Mouse (Mus musculus) heart, embryonic 14.5 days (tissue): ENCODE measurements around the gene Vkorc1. TPM values are rescaled to one million over a fixed set of nuclear protein-coding genes. Genes with fewer than 3 reads are reported as not detected.

ENCODE experiments used
- ATAC-seq: fragments of 200-750 bp; cut with Nextera tagmentation; 2 replicates; pipeline ENCODE4 v1.8.0; 2017; ENCODE audit warnings: low read depth, moderate TSS enrichment; ENCODE audit not compliant: insufficient number of reproducible peaks, insufficient read depth, low FRiP score
- H3K27ac ChIP-seq, 2 experiments: fragments of 200-500 bp in 1 of 2; fragments of 300-500 bp in 1 of 2; sonication (generic) in 1 of 2; replicated peaks in 1 of 2; 2 replicates each; pipeline ENCODE4 v1.5.1; 2012 to 2014; ENCODE audit warnings: low read depth in 2 of 2, low read length in 2 of 2, control low read depth in 1 of 2, mild to moderate bottlenecking in 1 of 2, mixed read lengths in 1 of 2; ENCODE audit not compliant: control insufficient read depth in 1 of 2, insufficient read depth in 1 of 2
- H3K27me3 ChIP-seq: fragments of 300-500 bp; sonication (generic); 2 replicates; pipeline ENCODE4 v1.6.1; 2014; ENCODE audit warnings: mild to moderate bottlenecking, low read length, control low read depth; ENCODE audit not compliant: control insufficient read depth, insufficient read depth
- H3K36me3 ChIP-seq: fragments of 300-500 bp; sonication (generic); 2 replicates; pipeline ENCODE4 v1.6.1; 2014; ENCODE audit warnings: mild to moderate bottlenecking, control low read depth, low read length, mixed read lengths; ENCODE audit not compliant: control insufficient read depth, insufficient read depth
- H3K4me1 ChIP-seq, 2 experiments: fragments of 200-500 bp in 1 of 2; fragments of 300-500 bp in 1 of 2; sonication (generic) in 1 of 2; 2 replicates each; pipeline ENCODE4 v1.6.1; 2012 to 2014; ENCODE audit warnings: low read length in 2 of 2, control low read depth in 1 of 2, mixed read lengths in 1 of 2; ENCODE audit not compliant: control insufficient read depth in 2 of 2, insufficient read depth in 2 of 2
- H3K4me2 ChIP-seq: fragments of 300-500 bp; sonication (generic); 2 replicates; pipeline ENCODE4 v1.6.1; 2014; ENCODE audit warnings: mild to moderate bottlenecking, low read length
- H3K4me3 ChIP-seq, 2 experiments: fragments of 200-500 bp in 1 of 2; fragments of 300-500 bp in 1 of 2; sonication (generic) in 1 of 2; 2 replicates each; pipeline ENCODE4 v1.5.1; 2012 to 2014; ENCODE audit warnings: low read length in 2 of 2, mild to moderate bottlenecking in 2 of 2, control low read depth in 1 of 2, low read depth in 1 of 2, moderate library complexity in 1 of 2; ENCODE audit not compliant: control insufficient read depth in 1 of 2, insufficient read depth in 1 of 2
- H3K9ac ChIP-seq: fragments of 300-500 bp; sonication (generic); 2 replicates; pipeline ENCODE4 v1.6.1; 2014; ENCODE audit warnings: mild to moderate bottlenecking, low read length
- H3K9me3 ChIP-seq: fragments of 300-500 bp; sonication (generic); 2 replicates; pipeline ENCODE4 v1.6.1; 2016; ENCODE audit warnings: low read length, control low read depth; ENCODE audit not compliant: control insufficient read depth
- WGBS: fragments of 180-500 bp; shearing (Covaris S2); extraction: QIAGEN DNeasy Blood & Tissue Kit; methylation state at CpG from one replicate; pipeline ENCODE4 v1.1.7; 2014; 5-methylcytosine and 5-hydroxymethylcytosine counted together
- polyA plus RNA-seq: library from polyadenylated mRNA; unstranded; fragments of >200 nt; fragmentation: Nextera tagmentation; extraction: Ambion mirVana; gene quantifications from 2 replicates; pipeline ENCODE4 v1.2.1, GENCODE M21; 2014

Gene Vkorc1
- polyA plus RNA-seq, 1 experiment from 2014 or later, result 142 TPM

- no peak for ATAC-seq
- Histone ChIP-seq H3K9me3 (no peaks in the 10 kb centered on the region), H3K4me2 (no peak overlapping the region), H3K27ac (no peak overlapping the region), H3K4me1 (0 out of 4 replicates have a peak, but pooled peaks cover 0 to 3% of the 10 kb centered on the region in 2 experiments), H3K36me3 (peaks cover 51% of the 10 kb centered on the region), H3K4me3 (no peak overlapping the region), H3K9ac (no peak overlapping the region), H3K27me3 (no peaks in the 10 kb centered on the region)
- WGBS, result 96% methylated on average over 18 of the region's 18 CpGs
Observed at GRCm38 (mm10) chr7:127867641-127868040, 27.8 kb downstream of the Vkorc1 start.

DNA sequence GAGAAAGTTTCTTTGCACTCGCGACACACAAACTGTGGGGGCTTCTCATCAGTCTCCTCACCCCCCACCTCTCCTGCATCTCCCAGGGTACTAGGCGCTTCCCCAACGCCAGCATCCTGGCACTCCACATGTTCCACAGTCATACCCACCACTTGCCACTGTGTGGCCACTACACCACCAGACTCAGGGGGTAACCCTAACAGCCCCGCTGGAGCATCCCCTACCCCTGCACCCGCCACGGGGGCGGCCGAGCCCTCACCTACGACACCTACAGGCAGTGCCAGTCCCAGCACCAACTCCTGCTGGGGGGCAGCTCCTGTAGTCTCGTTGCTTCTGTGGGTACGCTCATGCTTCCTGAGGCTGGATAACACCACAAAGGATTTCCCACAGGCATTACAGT, 29.0 kb downstream of the Vkorc1 start:
- H3K9me3 ChIP-seq, result no peaks in the 10 kb centered on the region
- no peaks in the 10 kb centered on the region for H3K27me3 ChIP-seq
- H3K27ac ChIP-seq, result no peak overlapping the region
- no peak overlapping the region for H3K4me2 ChIP-seq
- 93% methylated on average over 12 of the region's 12 CpGs for WGBS
- 0 out of 4 replicates have a peak, but pooled peaks cover 0 to 3% of the 10 kb centered on the region in 2 experiments for H3K4me1 ChIP-seq
- no peak for ATAC-seq
- H3K36me3 ChIP-seq, result peaks cover 45% of the 10 kb centered on the region
- H3K9ac ChIP-seq, result no peak overlapping the region
- no peak overlapping the region for H3K4me3 ChIP-seq

- no peak overlapping the region for H3K9ac ChIP-seq
- H3K27ac ChIP-seq, result no peak overlapping the region
- H3K9me3 ChIP-seq, result 0 out of 2 replicates have a peak, but pooled peaks cover 3% of the 10 kb centered on the region
- H3K4me1 ChIP-seq, result no peaks in the 10 kb centered on the region
- H3K36me3 ChIP-seq, result no peaks in the 10 kb centered on the region
- WGBS, result 83% methylated on average over 6 of the region's 6 CpGs
- no peak overlapping the region for H3K4me2 ChIP-seq
- H3K27me3 ChIP-seq, result no peaks in the 10 kb centered on the region
- ATAC-seq, result no peak
- H3K4me3 ChIP-seq, result no peak overlapping the region
Observed at GRCm38 (mm10) chr7:127858258-127858657, 37.2 kb downstream of the Vkorc1 start.

DNA sequence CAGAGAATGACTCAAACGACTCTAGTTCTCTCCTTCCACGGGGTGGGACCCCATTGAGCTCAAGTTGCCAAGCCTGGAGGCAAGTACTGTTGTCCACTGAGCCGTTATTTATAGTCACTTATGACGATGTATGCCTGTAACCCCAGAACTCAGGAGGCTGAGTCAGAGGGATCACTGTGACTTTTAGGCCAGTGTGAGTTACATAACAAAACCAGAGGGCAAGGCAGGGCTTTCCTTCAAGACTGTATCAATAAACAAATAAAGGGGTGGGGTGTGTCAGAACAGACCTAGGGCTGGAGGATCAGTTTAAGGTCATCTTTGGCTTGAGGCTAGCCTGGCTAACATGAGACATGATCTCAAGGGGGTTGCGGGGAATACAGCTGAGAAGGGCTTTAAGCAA, 44.5 kb downstream of the Vkorc1 start:
- H3K9ac ChIP-seq, result no peak overlapping the region
- 58% methylated on average over 5 of the region's 5 CpGs for WGBS
- no peak overlapping the region for H3K4me2 ChIP-seq
- no peak overlapping the region for H3K27ac ChIP-seq
- no peak overlapping the region for H3K4me3 ChIP-seq
- no peaks in the 10 kb centered on the region for H3K27me3 ChIP-seq
- no peak for ATAC-seq
- no peaks in the 10 kb centered on the region; a peak in 1 of 4 replicates for H3K4me1 ChIP-seq
- H3K9me3 ChIP-seq, result no peaks in the 10 kb centered on the region
- peaks cover 31% of the 10 kb centered on the region for H3K36me3 ChIP-seq

DNA sequence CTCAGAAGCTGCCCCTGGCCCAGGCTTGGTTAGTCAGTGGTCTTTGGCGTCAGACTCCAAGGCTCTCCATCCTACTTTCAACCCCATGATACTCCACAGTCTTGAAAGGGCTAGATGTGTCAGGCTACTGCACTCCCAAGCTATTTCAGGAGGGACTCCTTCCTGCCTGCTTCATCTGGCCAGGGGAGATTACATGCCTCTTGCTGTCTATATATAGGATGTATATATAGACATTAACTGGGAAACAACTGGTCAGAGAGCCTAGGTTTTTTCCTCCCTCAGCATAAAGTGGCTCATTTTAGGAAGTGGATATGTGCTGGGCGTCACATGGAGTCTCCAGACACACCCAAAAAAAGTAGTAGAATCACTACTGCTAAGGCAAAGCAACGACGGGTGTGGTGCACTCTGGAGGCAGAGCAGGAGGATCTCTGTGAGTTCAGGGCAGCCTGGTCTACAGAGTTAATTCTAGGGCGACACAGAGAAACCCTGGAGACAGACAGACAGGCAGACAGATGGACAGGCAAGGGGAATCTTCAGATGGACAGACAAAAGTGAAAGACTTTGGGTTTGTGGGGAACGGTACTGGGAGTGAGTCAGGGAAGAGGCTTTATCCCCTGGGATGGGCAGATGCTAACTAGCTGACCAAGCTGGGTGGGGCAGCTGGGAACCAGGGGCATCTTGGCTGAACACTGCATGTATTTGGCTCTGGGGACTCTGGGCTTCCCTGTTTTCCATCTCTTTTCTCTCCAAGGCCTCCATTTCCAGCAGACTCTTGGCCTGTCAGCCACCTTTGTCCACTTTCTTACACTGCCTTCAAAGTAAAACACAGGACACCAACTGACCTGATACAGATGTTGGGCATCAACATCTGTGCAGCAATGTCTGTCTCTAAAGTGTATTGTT, 45.2 kb downstream of the Vkorc1 start:
- Histone ChIP-seq H3K9ac (no peak overlapping the region), H3K27me3 (no peaks in the 10 kb centered on the region), H3K9me3 (no peaks in the 10 kb centered on the region), H3K4me1 (no peaks in the 10 kb centered on the region; a peak in 1 of 4 replicates), H3K27ac (no peak overlapping the region), H3K36me3 (peaks cover 37% of the 10 kb centered on the region), H3K4me3 (no peak overlapping the region), H3K4me2 (no peak overlapping the region)
- ATAC-seq, result no peak
- 62% methylated on average over 6 of the region's 6 CpGs for WGBS

Other genes starting within 250 kb of the Vkorc1 start
- gene Bcl7c, start 186.7 kb downstream of the Vkorc1 start, polyA plus RNA-seq, result 30.6 and 41.1 TPM in 2 replicates
- 4.7 and 5.6 TPM in 2 replicates for gene Ctf1, start 182.9 kb downstream of the Vkorc1 start, polyA plus RNA-seq
- gene Ctf2, start 163.5 kb downstream of the Vkorc1 start, polyA plus RNA-seq, result not detected in 2 replicates
- gene Fbxl19, start 151.1 kb downstream of the Vkorc1 start, polyA plus RNA-seq, result 0.93 and 1.5 TPM in 2 replicates
- gene Orai3, start 125.8 kb downstream of the Vkorc1 start, polyA plus RNA-seq, result 15.7 and 17.7 TPM in 2 replicates
- 15.0 and 16.5 TPM in 2 replicates for gene Setd1a, start 118.9 kb downstream of the Vkorc1 start, polyA plus RNA-seq
- gene Gm49388, start 110.0 kb downstream of the Vkorc1 start, polyA plus RNA-seq, result not detected in 2 replicates
- 20.4 and 22.2 TPM in 2 replicates for gene Hsd3b7, start 95.0 kb downstream of the Vkorc1 start, polyA plus RNA-seq
- gene Stx4a, start 71.3 kb downstream of the Vkorc1 start, polyA plus RNA-seq, result 25.8 and 28.8 TPM in 2 replicates
- 1.0 and 1.2 TPM in 2 replicates for gene Stx1b, start 71.1 kb downstream of the Vkorc1 start, polyA plus RNA-seq
- gene Zfp646, start 19.4 kb downstream of the Vkorc1 start, polyA plus RNA-seq, result 8.8 and 8.9 TPM in 2 replicates
- 6.8 and 7.4 TPM in 2 replicates for gene Zfp668, start 18.8 kb downstream of the Vkorc1 start, polyA plus RNA-seq
- 0.66 and 1.3 TPM in 2 replicates for gene Prss53, start 4.6 kb downstream of the Vkorc1 start, polyA plus RNA-seq
- gene Gm21974, start 163 bp downstream of the Vkorc1 start, polyA plus RNA-seq, result not detected in 2 replicates
- 167 and 178 TPM in 2 replicates for gene Bckdk, start 8.5 kb upstream of the Vkorc1 start, polyA plus RNA-seq
- gene Kat8, start 16.9 kb upstream of the Vkorc1 start, polyA plus RNA-seq, result 28.3 and 28.7 TPM in 2 replicates
- 0.23 and 0.62 TPM in 2 replicates for gene Prss8, start 34.5 kb upstream of the Vkorc1 start, polyA plus RNA-seq
- 9.2 and 10.1 TPM in 2 replicates for gene Prss36, start 51.1 kb upstream of the Vkorc1 start, polyA plus RNA-seq
- 40.6 and 41.0 TPM in 2 replicates for gene Fus, start 71.8 kb upstream of the Vkorc1 start, polyA plus RNA-seq
- 58.6 and 59.9 TPM in 2 replicates for gene Pycard, start 98.2 kb upstream of the Vkorc1 start, polyA plus RNA-seq
- 0.38 and 0.54 TPM in 2 replicates for gene Trim72, start 108.3 kb upstream of the Vkorc1 start, polyA plus RNA-seq
- 0.63 and 0.82 TPM in 2 replicates for gene Itgam, start 167.0 kb upstream of the Vkorc1 start, polyA plus RNA-seq
- not detected in 2 replicates for gene Gm49368, start 167.1 kb upstream of the Vkorc1 start, polyA plus RNA-seq
- gene Itgax, start 233.9 kb upstream of the Vkorc1 start, polyA plus RNA-seq, result 0.14 and 0.35 TPM in 2 replicates